Mouse (Mus musculus) kidney, adult 2 months (tissue): ENCODE data around the gene Myoz1. TPM values are rescaled to one million over a fixed set of nuclear protein-coding genes. Genes with fewer than 3 reads are reported as not detected.
A peak's percentile ranks its signal among the peaks of the same experiment; 100 is the strongest.

ENCODE experiments used
- DNase-seq: peaks from one replicate; pipeline ENCODE4 v3.0.0; 2021
- H3K27ac ChIP-seq: fragments of 200-500 bp; 2 replicates; pipeline ENCODE4 v1.5.1; 2012; ENCODE audit warnings: low read depth, low read length, control low read depth, inconsistent platforms; ENCODE audit not compliant: insufficient read depth
- H3K27me3 ChIP-seq: fragments of 200-500 bp; replicated peaks from 2 replicates; pipeline ENCODE4 v1.6.1; 2012; ENCODE audit warnings: mild to moderate bottlenecking, moderate library complexity, low read length, inconsistent platforms; ENCODE audit not compliant: control insufficient read depth, insufficient read depth
- H3K36me3 ChIP-seq: fragments of 200-500 bp; 2 replicates; pipeline ENCODE4 v1.6.1; 2012; ENCODE audit warnings: mild to moderate bottlenecking, moderate library complexity, low read length, inconsistent platforms; ENCODE audit not compliant: control insufficient read depth, insufficient read depth
- H3K4me1 ChIP-seq: fragments of 200-500 bp; 2 replicates; pipeline ENCODE4 v1.6.1; 2011; ENCODE audit warnings: low read length; ENCODE audit not compliant: control insufficient read depth, insufficient read depth
- H3K4me3 ChIP-seq: fragments of 200-500 bp; 2 replicates; pipeline ENCODE4 v1.5.1; 2011; ENCODE audit warnings: mild to moderate bottlenecking, low read depth, low read length, control low read depth; ENCODE audit not compliant: insufficient read depth
- CTCF ChIP-seq: fragments of 200-500 bp; conservative IDR thresholded peaks from 2 replicates; pipeline ENCODE4 v1.5.1; 2011; ENCODE audit warnings: low read depth, mild to moderate bottlenecking, control low read depth, low read length, moderate library complexity, mixed read lengths; ENCODE audit not compliant: insufficient read depth, insufficient read length
- POLR2A ChIP-seq: fragments of 200-500 bp; IDR thresholded peaks from one replicate; pipeline ENCODE4 v1.6.1; 2011; ENCODE audit warnings: low read depth, low read length, control low read depth
- WGBS: fragments of 180-500 bp; shearing (Covaris S2); methylation state at CpG from one replicate; pipeline ENCODE4 v1.1.7; 2018; 5-methylcytosine and 5-hydroxymethylcytosine counted together
- polyA plus RNA-seq: library from polyadenylated mRNA; depleted of rRNA; stranded (reverse); fragments of >200 nt; gene quantifications from 2 replicates; pipeline ENCODE4 v1.2.3, GENCODE M21; 2012

Gene Myoz1
- polyA plus RNA-seq, 1 experiment: 8.9 TPM

GRCm38 (mm10) chr14:20660827-20661660 is 4.7 kb upstream of the Myoz1 start:
- Histone ChIP-seq H3K4me1 (no peaks in the 10 kb centered on the region), H3K27me3 (no peaks in the 10 kb centered on the region), H3K4me3 (peak overlapping the region; percentile 55), H3K27ac (peak overlapping the region; percentile 49), H3K36me3 (no peaks in the 10 kb centered on the region)
- no peak for TF ChIP-seq POLR2A
- peak; percentile 89 for TF ChIP-seq CTCF
- 1% methylated on average over 52 of the region's 52 CpGs for WGBS
- DNase-seq: peak; percentile 97

DNA sequence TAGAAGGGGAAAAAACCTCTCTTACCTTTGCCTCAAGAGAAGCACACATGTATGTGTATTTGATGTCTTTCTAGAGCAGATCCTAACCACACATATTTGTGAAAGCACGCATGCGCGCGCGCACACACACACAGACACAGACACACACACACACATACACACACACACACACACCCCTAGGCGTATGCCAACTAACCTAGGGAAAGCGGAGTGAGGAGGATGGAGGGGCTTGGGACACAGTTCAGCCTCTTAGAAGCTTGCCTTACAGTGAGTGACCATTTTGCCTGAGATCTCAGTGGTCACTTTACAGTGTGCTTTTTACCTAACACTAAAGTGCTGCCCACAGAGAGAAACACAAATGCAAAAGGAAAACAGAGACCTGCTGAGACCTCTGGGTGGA is 3.3 kb upstream of the Myoz1 start:
- Histone ChIP-seq H3K4me1 (no peaks in the 10 kb centered on the region), H3K27me3 (no peaks in the 10 kb centered on the region), H3K27ac (no peak overlapping the region), H3K4me3 (no peak overlapping the region), H3K36me3 (no peaks in the 10 kb centered on the region)
- DNase-seq: no peak
- WGBS: 98% methylated on average over 7 of the region's 7 CpGs
- TF ChIP-seq CTCF: no peak

DNA sequence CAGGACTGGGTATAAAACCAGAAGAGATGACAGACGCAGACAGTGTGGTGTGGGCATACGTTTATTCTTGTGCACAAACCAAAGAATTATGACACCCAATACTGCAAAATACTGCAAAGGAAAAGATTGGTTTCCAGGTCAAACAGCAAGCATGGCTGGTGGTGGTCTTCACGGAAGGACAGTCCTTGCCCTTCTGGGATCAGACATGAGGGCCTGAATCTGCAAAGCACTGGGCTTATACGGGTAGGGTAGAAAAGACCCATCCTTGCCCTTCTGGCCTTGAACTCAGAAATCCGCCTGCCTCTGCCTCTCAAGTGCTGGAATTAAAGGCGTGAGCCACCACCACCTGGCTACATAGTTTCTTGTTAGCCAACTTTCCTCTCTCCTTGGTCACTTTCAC is 2.6 kb upstream of the Myoz1 start:
- Histone ChIP-seq H3K4me1 (no peaks in the 10 kb centered on the region), H3K27me3 (no peaks in the 10 kb centered on the region), H3K4me3 (no peak overlapping the region), H3K36me3 (no peaks in the 10 kb centered on the region), H3K27ac (no peak overlapping the region)
- 88% methylated on average over 6 of the region's 6 CpGs for WGBS
- DNase-seq: no peak
- TF ChIP-seq POLR2A: no peak
- TF ChIP-seq CTCF: no peak

- peak; percentile 73 for DNase-seq
Measured at GRCm38 (mm10) chr14:20658326-20658725, 2.0 kb upstream of the Myoz1 start.

GRCm38 (mm10) chr14:20655731-20656130 is 609 bp downstream of the Myoz1 start:
- TF ChIP-seq CTCF (no peak), POLR2A (no peak)
- Histone ChIP-seq H3K4me3 (no peak overlapping the region), H3K4me1 (no peaks in the 10 kb centered on the region), H3K36me3 (no peaks in the 10 kb centered on the region), H3K27ac (no peak overlapping the region), H3K27me3 (no peaks in the 10 kb centered on the region)
- DNase-seq: no peak
- 55% methylated on average over 9 of the region's 9 CpGs for WGBS

More at GRCm38 (mm10) chr14:20658326-20658725, 2.0 kb upstream of the Myoz1 start:
- H3K4me1 ChIP-seq: no peaks in the 10 kb centered on the region
- H3K27ac ChIP-seq: no peak overlapping the region
- peak; percentile 34; the same call in 1 of the 2 replicates for TF ChIP-seq CTCF
- TF ChIP-seq POLR2A: no peak
- no peak overlapping the region for H3K4me3 ChIP-seq
- H3K27me3 ChIP-seq: no peaks in the 10 kb centered on the region
- no peaks in the 10 kb centered on the region for H3K36me3 ChIP-seq

GRCm38 (mm10) chr14:20654690-20655421 is 1.5 kb downstream of the Myoz1 start:
- H3K4me3 ChIP-seq: no peak overlapping the region
- H3K4me1 ChIP-seq: no peaks in the 10 kb centered on the region
- DNase-seq: no peak
- TF ChIP-seq POLR2A: no peak
- TF ChIP-seq CTCF: no peak
- WGBS: 67% methylated on average over 9 of the region's 9 CpGs
- no peaks in the 10 kb centered on the region for H3K36me3 ChIP-seq
- H3K27ac ChIP-seq: no peak overlapping the region
- H3K27me3 ChIP-seq: no peaks in the 10 kb centered on the region

GRCm38 (mm10) chr14:20651722-20652256 is 4.6 kb downstream of the Myoz1 start:
- no peak for DNase-seq
- H3K4me1 ChIP-seq: no peaks in the 10 kb centered on the region
- 59% methylated on average over 4 of the region's 4 CpGs for WGBS
- TF ChIP-seq CTCF (no peak), POLR2A (no peak)
- no peak overlapping the region for H3K4me3 ChIP-seq
- H3K27me3 ChIP-seq: no peaks in the 10 kb centered on the region
- no peak overlapping the region for H3K27ac ChIP-seq
- H3K36me3 ChIP-seq: no peaks in the 10 kb centered on the region
